Mouse (Mus musculus): ENCODE measurements around the gene Acap1.
A peak's percentile ranks its signal among the peaks of the same experiment; 100 is the strongest.
"Not testable (repeated sequence)": the region's sequence is repeated elsewhere in the genome, so short reads cannot be mapped to it uniquely, and the experiment has no call there.

The Acap1 gene

DNA sequence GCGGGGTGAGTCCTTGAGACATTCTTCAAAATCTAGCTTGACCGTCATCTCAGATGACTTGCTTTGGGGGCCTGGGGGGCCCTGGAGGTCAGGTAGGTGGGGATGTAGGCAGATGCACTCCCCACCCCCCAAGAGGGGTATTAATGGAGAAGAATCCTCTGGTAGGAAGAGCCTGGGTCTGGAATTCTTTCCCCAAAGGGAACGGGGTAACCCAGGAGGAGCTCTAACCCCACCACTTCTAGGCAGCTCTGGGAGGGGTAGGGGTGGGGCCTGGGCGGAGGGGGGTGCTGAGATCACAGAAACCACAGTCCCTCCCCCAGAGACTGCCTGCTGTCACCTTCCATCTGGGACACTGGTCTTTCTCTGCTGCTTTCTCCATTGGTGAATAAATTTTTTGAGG is at the start of gene Acap1:
Gene Acap1 (minus strand): TSS at position 249 of the 400 bp plus-strand sequence.
- no peak for DNase-seq (ENCODE audit: low spot score in 2 of 2)

DNA sequence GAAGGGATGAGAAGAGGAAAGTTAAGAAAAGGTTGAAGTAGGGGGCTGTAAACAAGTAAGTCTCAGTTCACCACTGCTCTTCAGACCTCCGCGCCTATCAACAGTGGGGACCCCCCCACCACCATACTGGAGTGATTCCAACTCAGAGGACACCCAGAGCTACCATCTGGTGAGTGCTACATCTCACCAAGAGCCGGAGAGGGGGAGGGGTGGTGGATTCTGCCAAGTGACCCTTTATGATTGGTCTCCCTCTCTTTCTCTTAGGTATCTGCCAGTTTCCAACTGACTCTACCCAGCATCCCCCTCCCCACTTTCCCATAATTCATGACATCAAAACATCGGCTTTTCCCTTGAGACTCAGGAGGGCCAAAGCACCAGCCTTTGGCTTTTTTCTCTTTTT is 45.6 kb upstream of the Acap1 start:
- no peak for DNase-seq (ENCODE audit: low spot score in 2 of 2)

DNA sequence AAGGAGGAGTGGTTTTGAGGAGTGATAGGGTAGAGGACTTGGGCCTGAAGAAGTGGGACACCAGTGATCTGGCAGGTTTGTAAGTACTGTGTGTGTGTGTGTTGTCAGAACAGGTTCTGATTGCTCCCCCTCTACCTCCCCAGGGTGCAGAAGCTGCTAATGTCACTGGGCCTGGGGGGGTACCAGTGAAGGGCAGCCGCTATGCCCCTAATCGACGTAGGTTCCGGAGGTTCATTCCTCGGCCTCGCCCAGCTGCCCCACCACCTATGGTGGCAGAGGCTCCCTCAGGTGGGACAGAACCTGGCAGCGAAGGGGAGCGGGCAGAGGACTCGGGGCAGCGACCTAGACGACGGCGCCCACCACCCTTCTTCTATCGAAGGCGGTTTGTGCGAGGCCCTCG is 44.4 kb upstream of the Acap1 start:
- no peak for DNase-seq (ENCODE audit: low spot score in 2 of 2)

DNA sequence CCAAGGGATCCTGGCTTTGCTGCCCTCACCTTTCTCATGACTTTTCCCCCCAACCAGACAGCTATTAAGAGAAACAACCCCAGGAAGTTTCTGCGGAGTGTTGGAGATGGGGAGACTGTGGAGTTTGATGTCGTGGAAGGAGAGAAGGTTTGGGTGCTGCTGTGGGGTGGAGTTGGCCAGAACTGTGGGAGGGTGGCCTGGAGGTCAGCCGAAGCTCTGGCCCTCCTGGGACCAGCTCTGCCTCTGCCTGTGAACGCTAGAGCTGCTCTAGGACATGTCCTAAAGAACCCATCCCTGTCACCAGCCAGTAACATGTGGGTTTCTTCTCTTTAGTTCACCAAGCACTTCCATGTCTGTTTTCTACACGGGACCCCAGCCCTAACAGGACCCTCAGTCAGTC is 43.8 kb upstream of the Acap1 start:
- no peak for DNase-seq (ENCODE audit: low spot score in 2 of 2)

DNA sequence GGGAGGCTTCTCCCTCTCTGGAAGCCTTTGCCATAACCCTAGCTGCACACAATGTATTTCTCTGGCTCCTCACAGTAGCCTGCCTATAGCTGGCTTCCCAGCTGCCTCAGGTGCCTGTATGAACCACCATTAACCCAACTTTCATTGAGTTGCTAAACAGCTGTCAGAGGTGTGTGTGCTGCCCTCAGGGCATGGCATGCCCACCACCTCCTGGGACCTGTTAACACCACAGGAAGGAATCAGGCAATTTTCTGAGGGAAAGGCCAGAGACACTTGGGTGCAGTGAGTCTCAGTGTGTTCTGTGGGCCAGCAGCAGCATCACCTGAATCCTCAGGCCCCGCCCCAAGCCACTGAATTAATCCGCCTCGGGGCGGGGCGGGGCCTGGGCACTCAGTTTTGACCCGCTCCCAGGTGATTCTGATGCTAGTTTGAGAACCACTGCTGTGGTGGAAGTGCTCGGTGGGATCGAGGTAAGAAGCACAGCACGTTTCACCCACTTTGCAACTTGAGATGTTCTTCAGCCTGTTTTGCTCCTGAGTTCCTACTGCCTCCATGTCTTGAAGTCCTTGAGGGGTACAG is 43.2 kb upstream of the Acap1 start:
- DNase-seq (ENCODE audit: low spot score in 2 of 2), result no peak

DNA sequence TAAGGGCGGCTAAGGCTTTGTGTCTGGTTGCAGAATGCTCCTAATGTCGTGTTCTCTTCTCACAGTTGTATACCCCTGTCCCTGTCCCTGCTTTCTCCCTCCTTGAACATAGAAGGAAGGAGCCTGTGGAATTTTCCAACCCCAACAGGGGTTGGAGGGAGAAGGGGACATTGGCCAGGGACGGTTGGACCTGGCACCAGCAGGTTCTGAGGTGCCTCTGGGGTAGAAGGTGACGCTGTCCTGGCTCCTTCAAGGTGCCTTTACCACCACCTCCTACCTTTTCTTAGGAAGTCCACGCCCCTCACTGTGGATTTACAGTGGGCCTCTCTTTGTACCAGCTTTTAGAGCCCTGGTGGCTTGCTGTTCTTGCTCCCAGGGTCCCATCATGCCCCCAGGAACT is 42.5 kb upstream of the Acap1 start:
- DNase-seq (ENCODE audit: low spot score in 2 of 2), result no peak

DNA sequence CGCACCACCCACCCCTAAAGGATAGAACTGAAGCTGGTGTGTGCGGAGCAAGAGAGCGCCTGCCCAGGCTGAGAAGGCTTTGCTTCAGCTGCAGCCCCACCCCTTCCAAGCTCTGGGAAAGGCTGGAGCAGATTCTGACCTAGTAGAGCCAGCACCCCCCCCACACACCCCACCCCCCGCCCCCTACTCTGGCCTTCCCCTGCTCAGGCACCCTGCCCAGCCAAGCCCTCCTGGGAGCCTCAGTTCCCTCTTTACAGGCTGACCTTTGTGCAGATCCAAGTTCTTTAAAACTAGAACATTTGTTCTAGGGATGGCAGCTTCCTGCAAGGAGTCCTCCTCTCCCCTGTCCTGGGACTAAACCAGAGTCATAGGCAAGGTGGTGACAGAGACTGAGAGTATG is 42.0 kb upstream of the Acap1 start:
- no peak for DNase-seq (ENCODE audit: low spot score in 2 of 2)

DNA sequence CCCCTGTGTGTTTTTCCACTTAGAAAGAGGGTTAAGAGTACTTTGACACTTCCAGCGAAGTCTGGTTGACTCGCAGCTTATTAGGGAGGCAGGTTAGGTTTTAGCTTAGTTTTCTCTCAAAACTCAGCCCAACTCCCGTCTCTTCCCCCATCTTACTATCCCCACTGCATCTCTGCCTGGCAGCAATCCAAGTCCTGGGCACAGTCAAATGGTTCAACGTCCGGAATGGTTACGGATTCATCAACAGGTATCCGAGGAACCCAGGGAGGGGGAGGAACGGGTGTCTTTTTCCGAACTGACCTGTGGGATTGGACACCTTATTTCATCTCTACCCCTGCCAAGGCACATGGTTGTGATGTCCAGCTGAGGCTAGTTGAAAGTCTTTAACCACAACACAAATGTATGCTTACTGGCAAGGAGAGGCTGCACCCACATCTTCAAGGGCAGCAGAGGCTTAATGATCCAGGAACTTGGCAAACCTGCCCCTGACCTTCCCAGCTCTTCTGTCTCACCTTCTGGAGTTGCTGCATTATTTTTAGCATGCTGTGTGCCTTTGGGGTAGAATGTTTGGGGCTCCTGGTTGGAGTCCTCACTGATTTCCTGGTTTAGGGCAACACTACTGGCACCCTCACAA is 41.5 kb upstream of the Acap1 start:
- no peak for DNase-seq (ENCODE audit: low spot score in 2 of 2)

DNA sequence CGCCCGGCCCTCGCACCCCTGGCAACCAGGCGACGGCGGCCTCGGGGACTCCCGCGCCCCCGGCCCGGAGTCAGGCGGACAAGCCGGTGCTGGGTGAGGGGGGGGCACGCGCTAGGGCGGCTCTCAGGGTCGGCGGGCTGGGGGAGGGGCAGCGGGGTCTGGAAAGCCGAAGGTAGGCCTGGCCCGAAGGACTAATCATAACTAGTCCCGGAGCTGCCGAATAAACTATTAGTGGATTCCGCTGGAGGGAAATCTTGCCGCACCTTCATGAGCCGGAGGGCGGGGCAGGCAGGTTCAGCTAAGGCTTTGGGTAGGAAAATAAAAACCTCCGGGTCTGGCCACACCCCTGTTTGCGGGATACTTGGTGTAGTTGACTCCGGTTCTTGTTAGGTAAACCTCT is 40.8 kb upstream of the Acap1 start:
- DNase-seq (ENCODE audit: low spot score in 2 of 2), result no peak

DNA sequence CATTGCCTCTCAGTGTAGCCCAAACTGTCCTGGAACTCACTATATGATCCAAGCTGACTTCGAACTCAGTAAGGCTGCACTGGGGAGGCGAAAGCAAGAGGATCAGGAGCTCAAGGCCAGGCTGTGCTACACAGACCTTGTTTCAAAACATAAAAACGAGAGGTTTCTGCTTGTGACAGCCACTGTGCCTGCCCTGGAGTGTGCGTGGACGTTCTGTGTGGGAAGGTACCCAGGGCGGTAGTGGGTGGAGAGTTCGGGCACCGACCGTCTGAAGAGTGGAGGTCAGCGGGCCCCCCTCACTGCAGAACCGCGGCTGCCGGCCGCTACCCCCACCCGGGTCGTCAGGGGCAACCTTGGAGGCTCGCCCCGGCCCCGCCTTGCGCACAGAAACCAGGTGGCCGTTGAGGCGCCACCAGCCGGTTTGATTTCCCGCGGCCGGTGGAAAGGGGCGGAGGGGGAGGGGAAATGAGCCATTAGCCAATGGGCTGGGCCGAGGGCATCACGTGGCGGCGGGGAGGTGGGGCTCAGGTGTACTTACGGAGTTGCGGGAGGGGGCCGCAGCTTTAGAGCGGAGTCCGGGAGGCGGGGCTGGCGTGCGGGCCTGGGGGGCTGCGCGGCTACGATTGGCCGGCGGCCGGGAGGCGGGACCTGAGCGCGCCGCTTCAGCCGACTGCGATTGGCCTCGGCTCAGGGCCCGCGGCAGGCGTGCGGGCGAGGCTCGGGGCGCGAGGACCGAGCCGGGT is 40.0 kb upstream of the Acap1 start, which contains the start of gene Ybx2:
Gene Ybx2 (plus strand): TSS at position 660 of the 743 bp plus-strand sequence.
- DNase-seq (ENCODE audit: low spot score in 2 of 2), result peak; percentile 94

DNA sequence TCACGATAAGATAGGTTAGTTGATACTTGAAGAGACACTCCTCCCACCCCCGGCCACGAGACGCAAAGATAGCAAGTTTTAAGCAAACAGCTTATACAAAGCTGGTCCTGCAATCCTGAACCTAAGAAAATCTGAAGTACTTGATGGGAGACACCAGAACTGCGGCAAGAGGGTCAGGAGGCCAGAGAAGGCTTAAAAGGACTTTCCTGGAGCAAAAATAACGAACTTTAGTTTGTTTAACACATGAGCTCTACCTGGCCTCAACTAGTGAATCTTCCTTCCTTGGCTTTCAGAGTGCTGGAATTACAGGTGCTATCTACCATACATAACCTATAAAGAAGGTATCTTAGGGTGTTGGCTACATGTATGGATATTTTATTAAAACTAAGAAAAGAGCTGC is 39.3 kb upstream of the Acap1 start:
- DNase-seq (ENCODE audit: low spot score in 2 of 2), result no peak

DNA sequence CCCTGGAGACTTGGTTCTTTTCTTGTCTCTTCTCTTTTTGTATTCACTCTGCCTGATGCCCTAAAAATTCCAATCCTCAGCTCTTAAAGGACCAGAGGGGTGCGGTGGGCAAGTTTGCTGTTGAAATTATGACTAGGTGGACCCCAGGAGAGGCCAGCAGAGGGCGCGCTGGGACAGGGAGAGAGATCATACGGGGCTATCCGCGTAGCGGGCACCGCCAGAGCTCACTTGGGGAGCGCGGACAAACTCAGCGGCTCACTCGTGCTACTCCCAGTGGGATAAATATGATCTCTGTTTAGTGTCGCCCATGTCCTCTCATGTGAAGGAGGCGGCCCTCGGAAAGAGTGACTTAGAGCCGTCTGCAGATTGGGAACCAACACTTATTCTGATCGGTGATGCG is 38.8 kb upstream of the Acap1 start:
- peak; percentile 88 to 94 for DNase-seq (ENCODE audit: low spot score in 2 of 2)

DNA sequence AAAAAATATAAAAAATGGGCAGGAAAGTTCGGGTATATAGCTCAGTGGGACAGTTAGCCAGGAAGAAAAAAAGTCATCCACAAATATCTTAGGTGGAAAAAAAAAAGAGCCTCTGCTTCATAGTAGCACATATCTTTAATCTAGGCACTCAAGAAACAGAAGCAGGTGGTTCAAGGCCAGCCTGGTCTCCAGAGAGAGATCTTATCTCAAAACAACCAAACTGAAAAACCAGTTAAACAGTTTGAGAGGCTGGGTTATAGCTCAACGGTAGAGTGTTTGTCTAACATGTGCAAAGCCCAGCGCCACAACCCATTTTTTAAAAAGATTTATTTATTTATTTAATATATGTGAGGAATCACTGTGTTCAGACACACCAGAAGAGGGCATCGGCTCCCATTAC is 37.7 kb upstream of the Acap1 start:
- DNase-seq (ENCODE audit: low spot score in 2 of 2), result no peak

DNA sequence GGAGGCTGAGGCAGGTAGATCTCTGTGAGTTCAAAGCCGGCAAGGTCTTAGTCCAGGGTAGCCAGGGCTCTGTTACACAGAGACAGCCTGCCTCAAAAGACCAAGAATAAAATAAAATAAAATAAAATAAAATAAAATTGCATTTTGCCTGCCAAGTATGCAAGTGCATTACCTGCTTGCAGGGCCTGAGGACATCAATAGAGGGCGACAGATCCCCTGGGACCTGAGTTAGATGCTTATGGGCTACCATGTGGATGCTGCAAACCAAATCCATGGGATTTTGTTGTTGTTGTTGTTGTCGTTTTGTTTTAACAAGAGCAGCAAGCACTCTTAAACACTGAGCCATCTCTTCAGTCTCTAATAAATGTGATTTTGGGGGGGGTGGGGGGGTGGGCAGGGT is 36.9 kb upstream of the Acap1 start:
- no peak for DNase-seq (ENCODE audit: low spot score in 2 of 2)

DNA sequence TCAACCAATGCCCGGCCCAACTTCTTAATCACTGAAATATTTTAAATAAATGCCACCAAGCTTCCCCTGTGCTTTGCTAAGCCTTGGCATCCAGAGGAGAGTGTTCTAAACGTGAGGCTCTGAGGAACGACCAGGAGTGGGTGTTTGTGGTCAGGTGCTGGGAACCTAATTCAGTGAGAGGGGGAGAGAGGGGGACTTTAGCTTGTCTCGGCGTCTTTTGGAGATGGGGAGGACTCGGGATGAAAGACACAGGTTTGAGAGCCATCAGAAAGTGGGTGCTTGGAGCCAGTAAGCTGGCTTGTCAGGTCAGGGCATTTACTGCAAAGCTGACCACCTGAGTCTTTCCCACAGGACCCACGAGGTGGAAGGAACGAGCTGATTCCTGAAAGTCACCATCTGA is 36.4 kb upstream of the Acap1 start:
- no peak for DNase-seq (ENCODE audit: low spot score in 2 of 2)

DNA sequence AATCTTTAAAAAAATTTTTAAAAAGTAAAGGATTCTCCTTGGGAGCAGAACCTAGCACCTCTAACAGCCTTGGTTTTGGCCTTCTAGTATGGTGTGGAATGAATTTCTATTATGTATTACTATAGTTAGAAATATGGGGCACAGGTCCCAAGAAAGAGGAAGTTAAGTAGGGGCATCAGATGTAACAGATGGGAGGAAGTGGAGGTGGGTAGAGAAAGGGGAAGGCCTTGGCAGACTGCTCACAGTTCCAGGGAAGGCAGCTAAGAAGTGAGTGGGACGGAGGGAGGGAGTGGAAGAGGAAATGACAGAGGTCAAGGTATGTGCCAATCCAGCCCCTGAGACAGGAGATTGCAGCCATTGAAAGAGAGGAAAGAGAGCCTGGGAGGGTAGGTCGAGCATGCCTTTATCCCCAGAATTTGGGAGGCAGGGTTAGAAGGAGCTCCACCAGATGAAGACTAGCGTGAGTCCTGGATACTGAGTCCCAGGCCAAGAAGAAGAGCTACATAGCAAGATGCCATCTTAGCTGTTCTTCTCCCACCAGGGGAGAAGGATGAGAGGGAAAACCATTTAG is 35.7 kb upstream of the Acap1 start:
- no peak for DNase-seq (ENCODE audit: low spot score in 2 of 2)

DNA sequence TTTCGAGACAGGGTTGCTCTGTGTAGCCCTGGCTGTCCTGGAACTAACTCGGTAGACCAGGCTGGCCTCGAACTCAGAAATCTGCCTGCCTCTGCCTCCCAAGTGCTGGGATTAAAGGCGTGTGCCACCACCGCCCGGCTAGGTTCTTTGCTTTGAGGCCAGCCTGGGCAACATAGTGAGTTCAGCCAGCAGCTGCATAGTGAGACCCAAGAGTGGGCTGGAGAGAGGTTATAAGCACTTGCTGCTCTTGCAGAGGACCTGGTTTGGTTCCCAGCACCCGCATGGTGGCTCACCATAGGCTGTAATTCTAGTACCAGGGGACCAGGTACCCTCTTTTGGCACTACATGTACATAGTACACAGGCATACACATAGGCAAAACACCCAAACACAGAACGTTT is 34.8 kb upstream of the Acap1 start:
- DNase-seq (ENCODE audit: low spot score in 2 of 2), result not testable (repeated sequence)

DNA sequence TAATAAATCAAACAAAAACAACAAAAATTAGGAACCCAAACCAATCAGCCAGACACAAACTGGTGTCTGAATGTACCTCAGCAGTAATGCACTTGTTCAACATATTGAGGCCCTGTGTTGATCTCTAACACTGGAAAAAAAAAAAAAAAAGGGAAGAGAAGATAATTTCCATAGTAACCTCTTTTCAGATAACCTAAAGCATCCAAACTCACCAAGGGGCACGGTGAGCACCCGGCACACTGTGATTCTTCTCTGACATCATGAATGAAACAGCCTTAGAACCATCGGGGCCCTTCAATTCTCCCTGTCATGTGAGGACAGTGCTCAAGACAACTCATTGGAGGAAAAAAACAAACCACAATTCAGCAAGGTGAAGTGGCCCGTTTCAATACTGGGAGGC is 34.4 kb upstream of the Acap1 start:
- DNase-seq (ENCODE audit: low spot score in 2 of 2), result no peak

DNA sequence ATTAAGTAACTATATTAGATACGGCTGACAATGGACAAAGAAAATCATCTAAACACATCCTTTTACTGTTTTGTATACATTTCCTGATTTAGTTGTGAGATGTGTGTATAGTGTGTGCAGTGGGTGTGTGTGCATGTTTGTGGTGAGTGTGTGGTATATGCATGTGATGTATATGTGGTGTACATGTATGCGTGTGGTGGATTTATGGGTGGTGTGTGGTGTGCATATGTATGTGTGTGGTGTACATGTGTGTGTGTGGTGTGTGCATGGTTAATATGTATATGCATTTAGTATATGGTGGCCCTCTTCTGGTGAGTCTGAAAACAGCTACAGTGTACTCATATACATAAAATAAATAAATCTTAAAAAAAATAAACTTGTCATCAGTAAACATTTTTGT is 32.2 kb upstream of the Acap1 start:
- DNase-seq (ENCODE audit: low spot score in 2 of 2), result no peak

DNA sequence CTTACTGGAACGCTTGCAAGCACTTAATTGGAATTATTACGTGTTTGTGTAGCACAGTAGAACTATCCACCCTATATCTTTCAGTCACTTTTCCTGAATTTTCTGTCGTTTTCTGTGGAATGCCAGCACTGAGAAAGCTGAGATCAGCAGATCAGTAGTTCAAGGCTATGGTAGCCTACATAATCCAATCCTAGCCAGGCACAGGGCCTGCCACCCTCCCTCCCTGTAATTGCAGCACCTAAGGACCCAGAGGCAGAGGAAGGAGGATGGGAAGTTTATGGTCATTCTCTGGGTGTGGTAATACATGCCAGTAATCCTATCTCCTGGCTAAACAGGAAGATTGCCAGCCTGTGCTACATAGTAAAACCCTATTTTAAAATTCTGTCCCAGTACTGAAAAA is 27.5 kb upstream of the Acap1 start:
- no peak for DNase-seq (ENCODE audit: low spot score in 2 of 2)

DNA sequence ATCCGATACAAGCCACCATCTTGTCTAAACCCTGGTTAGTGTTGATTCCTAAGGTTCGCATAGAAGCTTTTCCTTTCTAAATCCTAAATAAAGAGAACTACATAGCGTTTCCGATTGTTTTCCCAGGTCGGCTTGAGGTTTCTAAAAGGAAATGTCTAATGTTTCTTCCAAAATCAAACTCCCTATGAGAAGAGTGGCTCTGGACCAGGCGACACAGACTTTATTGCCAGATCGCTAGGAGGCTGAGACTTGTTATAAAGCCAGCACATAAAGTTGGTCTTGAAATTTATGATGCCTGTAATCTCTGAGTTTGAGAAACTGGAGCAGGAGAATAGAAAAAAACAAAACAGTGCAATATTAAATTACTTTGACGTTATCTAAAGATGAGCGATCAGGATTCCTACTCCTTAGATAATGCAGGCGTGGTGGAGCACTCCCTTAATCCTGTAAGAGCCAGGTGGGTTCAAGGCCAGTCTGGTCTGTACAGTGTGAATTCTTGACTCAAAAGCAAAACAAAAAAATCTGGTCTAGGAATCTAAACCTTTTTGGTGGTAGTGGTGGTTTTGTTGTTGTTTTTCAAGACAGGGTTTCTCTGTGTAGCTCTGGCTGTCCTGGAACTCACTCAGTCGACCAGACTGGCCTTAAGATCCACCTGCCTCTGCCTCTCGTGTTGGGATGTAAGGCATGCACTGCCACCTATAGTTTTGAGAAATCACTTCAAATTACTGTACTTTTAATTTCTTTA is 26.8 kb upstream of the Acap1 start:
- DNase-seq (ENCODE audit: low spot score in 2 of 2), result no peak
